Mouse (Mus musculus) ES-E14 (cell line): Measurements from ENCODE around the gene Ipo9. TPM values are rescaled to one million over a fixed set of nuclear protein-coding genes. Genes with fewer than 3 reads are reported as not detected.
A peak's percentile ranks its signal among the peaks of the same experiment; 100 is the strongest.

Experiments used
- DNase-seq: peaks from one replicate; pipeline ENCODE4 v3.0.0-alpha.2; 2013; ENCODE audit warnings: low read depth, low spot score
- H3K27ac ChIP-seq: 2 replicates; pipeline ENCODE4 v1.5.1; 2012; ENCODE audit warnings: low read depth, mild to moderate bottlenecking, low read length, moderate library complexity, mixed read lengths; ENCODE audit not compliant: poor library complexity, insufficient read depth, severe bottlenecking
- H3K36me3 ChIP-seq: 2 replicates; pipeline ENCODE4 v1.6.1; 2012; ENCODE audit warnings: mild to moderate bottlenecking, low read length, moderate library complexity, mixed read lengths; ENCODE audit not compliant: control insufficient read depth, poor library complexity, insufficient read depth, severe bottlenecking
- H3K4me1 ChIP-seq, 2 experiments: fragments of 150-350 bp in 1 of 2; sonication (generic) in 1 of 2; 2 replicates each; pipeline ENCODE4 v1.6.1; 2012; ENCODE audit warnings: low read length in 2 of 2, mild to moderate bottlenecking in 1 of 2, mixed read lengths in 1 of 2; ENCODE audit not compliant: control insufficient read depth in 2 of 2, insufficient read depth in 2 of 2, poor library complexity in 1 of 2
- H3K4me3 ChIP-seq, 2 experiments: fragments of 150-350 bp in 1 of 2; sonication (generic) in 1 of 2; 2 replicates each; pipeline ENCODE4 v1.5.1; 2012; ENCODE audit warnings: low read length in 2 of 2, low read depth in 1 of 2, mild to moderate bottlenecking in 1 of 2, mixed read lengths in 1 of 2; ENCODE audit not compliant: insufficient read depth in 1 of 2, poor library complexity in 1 of 2, severe bottlenecking in 1 of 2
- H3K9ac ChIP-seq: 2 replicates; pipeline ENCODE4 v1.6.1; 2012; ENCODE audit warnings: low read depth, mild to moderate bottlenecking, low read length, mixed read lengths; ENCODE audit not compliant: poor library complexity, insufficient read depth, severe bottlenecking
- H3K9me3 ChIP-seq: fragments of 150-350 bp; sonication (generic); 2 replicates; pipeline ENCODE4 v1.6.1; 2012; ENCODE audit warnings: low read depth, mild to moderate bottlenecking, low read length; ENCODE audit not compliant: control insufficient read depth, insufficient read depth
- CHD2 ChIP-seq: IDR thresholded peaks from 2 replicates; pipeline ENCODE4 v1.6.1; 2014; ENCODE audit warnings: mild to moderate bottlenecking, low read depth, low read length, inconsistent platforms
- HCFC1 ChIP-seq: IDR thresholded peaks from 2 replicates; pipeline ENCODE4 v1.6.1; 2012; ENCODE audit warnings: low read length, inconsistent platforms, borderline replicate concordance; ENCODE audit not compliant: insufficient read depth
- MAFK ChIP-seq: IDR thresholded peaks from 2 replicates; pipeline ENCODE4 v1.6.1; 2014; ENCODE audit warnings: mild to moderate bottlenecking, low read depth, low read length, inconsistent platforms; ENCODE audit not compliant: insufficient read depth
- ZC3H11A ChIP-seq: IDR thresholded peaks from 2 replicates; pipeline ENCODE4 v1.6.1; 2012; ENCODE audit warnings: low read depth, mild to moderate bottlenecking, inconsistent platforms, low read length, borderline replicate concordance
- ZNF384 ChIP-seq: IDR thresholded peaks from 2 replicates; pipeline ENCODE4 v1.6.1; 2012; ENCODE audit warnings: low read depth, low read length, inconsistent platforms
- in situ Hi-C, 2 experiments: fragments of 600-800 bp; cut with MboI; formaldehyde crosslinking; loops; one replicate each; pipeline ENCODE4 v1.15.1; 2025; ENCODE audit warnings: low sequenced_read_pairs in 2 of 2, inconsistent platforms in 1 of 2; ENCODE audit not compliant: unreplicated experiment in 2 of 2
- total RNA-seq: library from RNA; depleted of rRNA; stranded (reverse); fragments of 300-350 nt; gene quantifications from 2 replicates; pipeline ENCODE4 v1.2.3, GENCODE M21; 2012; rRNA removed

Gene Ipo9
- total RNA-seq, 1 experiment = 71.1 TPM

- Histone ChIP-seq H3K9ac (no peak overlapping the region), H3K9me3 (no peaks in the 10 kb centered on the region), H3K36me3 (no peaks in the 10 kb centered on the region), H3K4me1 (peaks cover 8 to 18% of the 10 kb centered on the region in 2 experiments), H3K27ac (no peak overlapping the region), H3K4me3 (no peak overlapping the region)
- TF ChIP-seq ZC3H11A (no peak), MAFK (no peak), HCFC1 (no peak), CHD2 (no peak), ZNF384 (no peak)
- DNase-seq = no peak
- in situ Hi-C loops = no loop called here
These were observed 82.7 kb downstream of the Ipo9 start for GRCm38 (mm10) chr1:135347498-135348169.

DNA sequence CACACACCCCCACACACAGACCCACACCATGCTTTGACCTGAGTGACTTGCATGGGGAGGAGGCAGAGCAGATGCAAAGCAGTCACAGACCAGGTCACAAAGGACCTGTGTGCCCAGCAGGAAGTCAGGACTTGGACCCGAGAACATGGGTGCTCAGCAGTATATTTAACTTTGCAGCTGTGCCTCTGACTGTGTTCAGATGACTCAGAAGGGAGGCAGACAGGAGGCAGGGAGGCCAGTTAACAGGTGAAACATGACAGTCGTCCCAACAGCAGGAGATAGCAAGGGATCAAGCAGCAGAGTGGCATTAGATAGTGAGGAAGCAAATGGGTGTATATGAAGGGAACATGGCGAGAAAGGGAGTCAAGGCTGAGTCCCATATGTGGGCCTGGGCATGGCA, 83.4 kb downstream of the Ipo9 start:
- Histone ChIP-seq H3K36me3 (no peaks in the 10 kb centered on the region), H3K9me3 (no peaks in the 10 kb centered on the region), H3K9ac (no peak overlapping the region), H3K27ac (no peak overlapping the region), H3K4me1 (peaks cover 8 to 20% of the 10 kb centered on the region in 2 experiments), H3K4me3 (no peak overlapping the region)
- DNase-seq = no peak
- TF ChIP-seq HCFC1 (no peak), MAFK (no peak), CHD2 (no peak), ZNF384 (no peak), ZC3H11A (no peak)
- in situ Hi-C loops = no loop called here

DNA sequence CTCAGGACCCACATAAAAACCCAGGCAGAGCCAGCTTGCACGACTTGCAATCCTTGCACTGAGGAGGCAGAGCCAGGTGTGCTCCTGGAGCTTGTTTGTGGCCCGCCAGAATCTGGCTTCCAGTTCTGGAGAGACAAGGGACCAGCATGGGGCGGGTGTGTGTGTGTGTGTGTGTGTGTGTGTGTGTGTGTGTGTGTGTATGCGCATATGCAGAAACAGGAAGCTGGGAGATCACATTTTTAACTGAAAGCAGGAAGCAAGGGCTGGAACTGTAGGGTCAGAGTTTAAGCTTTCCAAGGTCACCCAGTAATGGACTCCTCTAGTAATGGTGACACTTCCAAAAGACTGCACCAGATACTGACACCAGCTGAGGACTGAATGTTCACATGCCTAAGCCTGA, 86.3 kb downstream of the Ipo9 start:
- Histone ChIP-seq H3K9me3 (no peaks in the 10 kb centered on the region), H3K4me1 (peaks cover 8 to 19% of the 10 kb centered on the region in 2 experiments), H3K36me3 (no peaks in the 10 kb centered on the region), H3K27ac (peak overlapping the region; percentile 34; the same call in 1 of the 2 replicates), H3K4me3 (no peak overlapping the region), H3K9ac (no peak overlapping the region; the same call in 1 of the 2 replicates)
- TF ChIP-seq ZNF384 (no peak), HCFC1 (no peak), ZC3H11A (no peak), CHD2 (no peak), MAFK (no peak)
- no peak for DNase-seq
- in situ Hi-C loops = no loop called here

DNA sequence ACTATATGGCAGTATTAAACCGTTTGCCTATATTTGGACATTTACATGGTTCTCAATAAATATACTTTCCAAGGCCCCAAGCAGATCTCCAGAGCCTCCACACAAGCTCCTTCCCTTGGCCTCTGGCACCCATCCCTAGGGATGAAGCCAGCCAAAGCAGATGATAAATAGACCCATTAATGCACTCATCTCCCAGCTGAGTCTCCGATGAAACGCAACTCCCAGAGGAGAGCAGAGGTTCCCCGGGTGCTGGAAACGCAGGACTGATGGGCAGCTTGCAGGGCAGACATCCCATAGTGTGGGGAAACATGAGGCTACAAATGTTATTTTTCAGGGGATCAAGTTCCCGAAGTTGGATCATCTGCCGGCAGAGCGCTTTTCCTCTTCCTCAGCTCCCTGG, 88.4 kb downstream of the Ipo9 start:
- no peak overlapping the region for H3K9ac ChIP-seq
- DNase-seq = no peak
- H3K4me1 ChIP-seq = peaks cover 6 to 9% of the 10 kb centered on the region in 2 experiments; a peak in 3 of 4 replicates
- no peaks in the 10 kb centered on the region for H3K36me3 ChIP-seq
- in situ Hi-C loops = no loop called here
- H3K27ac ChIP-seq = no peak overlapping the region
- H3K9me3 ChIP-seq = no peaks in the 10 kb centered on the region
- H3K4me3 ChIP-seq = no peak overlapping the region
- TF ChIP-seq ZC3H11A (no peak), HCFC1 (no peak), CHD2 (no peak), MAFK (no peak), ZNF384 (no peak)

Other genes with a start within 250 kb of the Ipo9 start
- 9.4 and 13.4 TPM in 2 replicates for gene Elf3, start 171.9 kb downstream of the Ipo9 start, total RNA-seq
- gene Rnpep, start 146.4 kb downstream of the Ipo9 start, total RNA-seq = 19.1 and 21.8 TPM in 2 replicates
- 139 and 187 TPM in 2 replicates for gene Timm17a, start 116.7 kb downstream of the Ipo9 start, total RNA-seq
- 1.6 and 2.6 TPM in 2 replicates for gene Lmod1, start 105.7 kb downstream of the Ipo9 start, total RNA-seq
- 9.5 and 15.7 TPM in 2 replicates for gene Shisa4, start 55.3 kb downstream of the Ipo9 start, total RNA-seq
- 10.4 and 11.4 TPM in 2 replicates for gene Nav1, start 176.8 kb upstream of the Ipo9 start, total RNA-seq